Comparison of ENCODE assay signal across 6 mouse cellular contexts in genomic region chr15:99386110-99386509, GRCm38 (mm10). TPM values are rescaled to one million over a fixed set of nuclear protein-coding genes. Genes with fewer than 3 reads are reported as not detected.
DNase-seq lines count a peak whose midpoint lies in the region; ATAC-seq and TF ChIP-seq lines count a peak whose summit lies in the region.
"Not testable (repeated sequence)": the region's sequence is repeated elsewhere in the genome, so short reads cannot be mapped to it uniquely, and the experiment has no call there.

No protein-coding gene starts in this region.

- H3K9me3 ChIP-seq in CH12.LX (replicated peaks; ENCODE audit: low read length); intestine, postnatal 0 days (ENCODE audit: control insufficient read depth); lung, postnatal 0 days (ENCODE audit: low read length): not testable (repeated sequence)

- not testable (repeated sequence) for ATAC-seq in intestine, postnatal 0 days; lung, postnatal 0 days

- not testable (repeated sequence) for H3K36me3 ChIP-seq in CH12.LX (replicated peaks in 1 of 2; ENCODE audit: control insufficient read depth in 1 of 2, insufficient read depth in 1 of 2, low read length in 1 of 2); intestine, postnatal 0 days (ENCODE audit: control insufficient read depth, insufficient read depth); liver, adult 2 months (ENCODE audit: control insufficient read depth, insufficient read depth, low read length); lung, postnatal 0 days (ENCODE audit: insufficient read depth, low read length)

- dilution Hi-C loops in CH12.LX (cut with MboI; ENCODE audit: extremely low pct_ligation_motif_present, extremely low pct_unique_long_range_greater_than_20kb, low sequenced_read_pairs): not testable (repeated sequence)

- WGBS in intestine, postnatal 0 days: 70% methylated on average over 3 of the region's 3 CpGs
- WGBS in liver, adult 2 months: 62% methylated on average over 3 of the region's 3 CpGs
- 67% methylated on average over 3 of the region's 3 CpGs for WGBS in lung, postnatal 0 days

- not testable (repeated sequence) for H3K79me2 ChIP-seq in CH12.LX (replicated peaks; ENCODE audit: control insufficient read depth, extremely low read depth, insufficient read depth, poor library complexity, severe bottlenecking); liver, adult 2 months (ENCODE audit: control insufficient read depth, insufficient read depth, low read length)

- TF ChIP-seq CTCF in CH12.LX (conservative IDR thresholded peaks at IDR 0.05 in 1 of 2, IDR thresholded peaks at IDR 0.05 in 1 of 2; ENCODE audit: low read depth in 2 of 2, low read length in 2 of 2): peak in 1 of 2 experiments; percentile 50; a peak in 2 of 4 replicates
- TF ChIP-seq CTCF in intestine, postnatal 0 days (IDR thresholded peaks at IDR 0.05; ENCODE audit: low read depth): peak; percentile 56
- TF ChIP-seq CTCF in liver, adult 2 months (IDR thresholded peaks at IDR 0.05; ENCODE audit: low read depth, low read length): 0 out of 2 replicates have a peak, but pooled peaks have one; percentile 7
- TF ChIP-seq CTCF in lung, postnatal 0 days (IDR thresholded peaks at IDR 0.05): peak; percentile 52

- not testable (repeated sequence) for TF ChIP-seq EP300 in CH12.LX (IDR thresholded peaks at IDR 0.05; ENCODE audit: low read length); lung, postnatal 0 days (IDR thresholded peaks at IDR 0.05)

- in situ Hi-C loops in CH12.LX (cut with MboI; ENCODE audit: low pct_ligation_motif_present, low pct_unique_long_range_greater_than_20kb, low sequenced_read_pairs): not testable (repeated sequence)

- not testable (repeated sequence) for H3K27ac ChIP-seq in CH12.LX (ENCODE audit: insufficient read depth, low read depth); intestine, postnatal 0 days (ENCODE audit: low read depth, low read length); lung, postnatal 0 days (ENCODE audit: low read length)
- peak overlapping the region; percentile 73 for H3K27ac ChIP-seq in liver, adult 2 months (replicated peaks; ENCODE audit: insufficient read depth, low read depth, low read length)

- TF ChIP-seq POLR2A in CH12.LX (IDR thresholded peaks at IDR 0.05; ENCODE audit: low read depth, low read length); liver, adult 2 months (IDR thresholded peaks at IDR 0.05; ENCODE audit: extremely low read depth, insufficient read depth, low read length): not testable (repeated sequence)

- TF ChIP-seq RAD21 in CH12.LX (IDR thresholded peaks at IDR 0.05; ENCODE audit: low read depth, low read length): peak; percentile 2

- not testable (repeated sequence) for H3K9ac ChIP-seq in CH12.LX (ENCODE audit: insufficient read depth, low read depth); intestine, postnatal 0 days (ENCODE audit: low read depth, low read length); lung, postnatal 0 days (replicated peaks; ENCODE audit: low read depth)
- peak overlapping the region; percentile 34; the same call in 1 of the 2 replicates for H3K9ac ChIP-seq in liver, adult 2 months (ENCODE audit: low read depth, low read length)

- H3K4me1 ChIP-seq in CH12.LX (ENCODE audit: control insufficient read depth in 1 of 2, insufficient read depth in 2 of 2): peaks cover 0 to 33% of the 10 kb centered on the region in 2 experiments; a peak in 2 of 4 replicates
- H3K4me1 ChIP-seq in intestine, postnatal 0 days (replicated peaks; ENCODE audit: control insufficient read depth, insufficient read depth, low read length); lung, postnatal 0 days (ENCODE audit: insufficient read depth, low read depth, low read length): not testable (repeated sequence)
- H3K4me1 ChIP-seq in liver, adult 2 months (ENCODE audit: control insufficient read depth, insufficient read depth, low read length): peaks cover 13% of the 10 kb centered on the region

- not testable (repeated sequence) for DNase-seq in CH12.LX (ENCODE audit: extremely low read depth); liver, adult 2 months (ENCODE audit: extremely low read depth, low read depth, low spot score); lung, postnatal 0 days (ENCODE audit: low spot score)
- peak; percentile 67 for DNase-seq in NIH3T3 (ENCODE audit: low read depth)
- DNase-seq in kidney, postnatal 10 days: peak; percentile 34

- H3K4me3 ChIP-seq in CH12.LX (replicated peaks in 1 of 3; ENCODE audit: low read depth in 2 of 3, low read length in 2 of 3, poor library complexity in 1 of 3); intestine, postnatal 0 days (ENCODE audit: low read depth, low read length); liver, adult 2 months (ENCODE audit: insufficient read depth, low read depth, low read length); lung, postnatal 0 days (ENCODE audit: low read depth, low read length): not testable (repeated sequence)

- H3K27me3 ChIP-seq in CH12.LX (replicated peaks); intestine, postnatal 0 days (replicated peaks; ENCODE audit: control insufficient read depth, insufficient read depth, low read length); liver, adult 2 months (ENCODE audit: control insufficient read depth, insufficient read depth, low read length); lung, postnatal 0 days (replicated peaks; ENCODE audit: insufficient read depth, low read length): not testable (repeated sequence)

- H3K4me2 ChIP-seq in CH12.LX (ENCODE audit: insufficient read depth, low read depth, poor library complexity, severe bottlenecking); intestine, postnatal 0 days (replicated peaks; ENCODE audit: low read depth); lung, postnatal 0 days (replicated peaks; ENCODE audit: low read depth, low read length): not testable (repeated sequence)

TF ChIP-seq in CH12.LX, 34 proteins besides CTCF, POLR2A, EP300 and RAD21:
- peak; percentile 63; the same call in 1 of the 2 replicates for TF ChIP-seq MYC (IDR thresholded peaks at IDR 0.05; ENCODE audit: low read depth, low read length)
TF ChIP-seq in CH12.LX: peak in this region for 1; not testable (repeated sequence) for 33.

RNA-seq across cellular contexts. Expression of gene Tmbim6, which starts 6.6 kb away (rescaled TPM):
- total RNA-seq in CH12.LX (2012; rRNA removed) (223 and 268 TPM in 2 replicates), CH12.LX (2014; rRNA removed) (260 and 269 TPM in 2 replicates)
- polyA plus RNA-seq in CH12.LX (2012; ENCODE audit: insufficient read length, low read depth): 313 and 329 TPM in 2 replicates
- 1,126 and 1,190 TPM in 2 replicates for polyA plus RNA-seq in intestine, postnatal 0 days (2015; fragmentation: Nextera tagmentation; extraction: Ambion mirVana)
- 699 and 816 TPM in 2 replicates for total RNA-seq in liver, adult 2 months (2014; rRNA removed)
- 2,160 and 2,362 TPM in 2 replicates for polyA plus RNA-seq in liver, adult 2 months (2012; rRNA removed)
- polyA plus RNA-seq in lung, postnatal 0 days (2015; fragmentation: Nextera tagmentation; extraction: Ambion mirVana): 669 and 693 TPM in 2 replicates

RNA-seq across cellular contexts. Expression of gene Fmnl3, which starts 15.8 kb away (rescaled TPM):
- total RNA-seq in CH12.LX (2012; rRNA removed): 28.6 and 28.8 TPM in 2 replicates
- 23.5 and 24.2 TPM in 2 replicates for total RNA-seq in CH12.LX (2014; rRNA removed)
- 49.3 and 50.6 TPM in 2 replicates for polyA plus RNA-seq in CH12.LX (2012; ENCODE audit: insufficient read length, low read depth)
- 5.6 and 5.9 TPM in 2 replicates for polyA plus RNA-seq in intestine, postnatal 0 days (2015; fragmentation: Nextera tagmentation; extraction: Ambion mirVana)
- total RNA-seq in liver, adult 2 months (2014; rRNA removed): 1.3 and 2.5 TPM in 2 replicates
- 1.7 and 2.2 TPM in 2 replicates for polyA plus RNA-seq in liver, adult 2 months (2012; rRNA removed)
- polyA plus RNA-seq in lung, postnatal 0 days (2015; fragmentation: Nextera tagmentation; extraction: Ambion mirVana): 25.8 and 30.7 TPM in 2 replicates
